In genomic region chr8:115597226-115597953, GRCm38 (mm10) we compare ENCODE assay signal across 8 mouse cellular contexts.
DNase-seq lines count a peak whose midpoint lies in the region; ATAC-seq lines count a peak whose summit lies in the region.

No protein-coding gene starts in this region.

- 38% methylated on average over 10 of the region's 10 CpGs for WGBS in forebrain, embryonic 15.5 days
- 62% methylated on average over 10 of the region's 10 CpGs for WGBS in forebrain, embryonic 12.5 days
- 36% methylated on average over 10 of the region's 10 CpGs for WGBS in midbrain, embryonic 15.5 days
- WGBS in midbrain, embryonic 13.5 days = 54% methylated on average over 10 of the region's 10 CpGs
- WGBS in heart, embryonic 14.5 days = 25% methylated on average over 10 of the region's 10 CpGs
- WGBS in liver, embryonic 11.5 days = 29% methylated on average over 10 of the region's 10 CpGs

- no peak overlapping the region for H3K4me3 ChIP-seq in forebrain, embryonic 15.5 days
- H3K4me3 ChIP-seq in forebrain, embryonic 12.5 days (replicated peaks) = no peak overlapping the region
- no peak overlapping the region for H3K4me3 ChIP-seq in midbrain, embryonic 15.5 days
- no peak overlapping the region for H3K4me3 ChIP-seq in midbrain, embryonic 13.5 days (replicated peaks)
- H3K4me3 ChIP-seq in heart, embryonic 14.5 days (ENCODE audit: control insufficient read depth in 1 of 2, insufficient read depth in 1 of 2, low read depth in 1 of 2, low read length in 2 of 2) = no peak overlapping the region
- peak overlapping the region; percentile 48 for H3K4me3 ChIP-seq in megakaryocyte, embryonic 14.5 days (replicated peaks)
- no peak overlapping the region for H3K4me3 ChIP-seq in liver, embryonic 11.5 days (ENCODE audit: low read depth, low read length)

- no peak overlapping the region for H3K9ac ChIP-seq in forebrain, embryonic 15.5 days (replicated peaks)
- H3K9ac ChIP-seq in forebrain, embryonic 12.5 days = no peak overlapping the region
- no peak overlapping the region for H3K9ac ChIP-seq in midbrain, embryonic 15.5 days
- H3K9ac ChIP-seq in midbrain, embryonic 13.5 days (replicated peaks) = no peak overlapping the region
- no peak overlapping the region for H3K9ac ChIP-seq in heart, embryonic 14.5 days (ENCODE audit: low read length)
- H3K9ac ChIP-seq in liver, embryonic 11.5 days (ENCODE audit: low read depth, low read length) = no peak overlapping the region

- 0 out of 2 replicates have a peak, but pooled peaks cover 6% of the 10 kb centered on the region for H3K4me1 ChIP-seq in forebrain, embryonic 15.5 days
- no peaks in the 10 kb centered on the region for H3K4me1 ChIP-seq in forebrain, embryonic 12.5 days
- H3K4me1 ChIP-seq in midbrain, embryonic 15.5 days = peaks cover 6% of the 10 kb centered on the region; the same call in 1 of the 2 replicates
- peaks cover 5% of the 10 kb centered on the region; the same call in 1 of the 2 replicates for H3K4me1 ChIP-seq in midbrain, embryonic 13.5 days (replicated peaks)
- H3K4me1 ChIP-seq in heart, embryonic 14.5 days (ENCODE audit: control insufficient read depth in 2 of 2, insufficient read depth in 2 of 2, low read length in 2 of 2) = peaks cover 5 to 6% of the 10 kb centered on the region in 2 experiments; a peak in 1 of 4 replicates
- peaks cover 3% of the 10 kb centered on the region; the same call in 1 of the 2 replicates for H3K4me1 ChIP-seq in megakaryocyte, embryonic 14.5 days
- H3K4me1 ChIP-seq in liver, embryonic 11.5 days (replicated peaks; ENCODE audit: control insufficient read depth, insufficient read depth, low read length) = no peaks in the 10 kb centered on the region

- no peaks in the 10 kb centered on the region for H3K9me3 ChIP-seq in forebrain, embryonic 15.5 days
- H3K9me3 ChIP-seq in forebrain, embryonic 12.5 days = no peaks in the 10 kb centered on the region
- H3K9me3 ChIP-seq in midbrain, embryonic 15.5 days = no peaks in the 10 kb centered on the region
- no peaks in the 10 kb centered on the region for H3K9me3 ChIP-seq in midbrain, embryonic 13.5 days
- H3K9me3 ChIP-seq in heart, embryonic 14.5 days (ENCODE audit: control insufficient read depth, low read length) = no peaks in the 10 kb centered on the region
- H3K9me3 ChIP-seq in megakaryocyte, embryonic 14.5 days = no peaks in the 10 kb centered on the region
- H3K9me3 ChIP-seq in liver, embryonic 11.5 days (ENCODE audit: control insufficient read depth, low read length) = no peaks in the 10 kb centered on the region

- no peak for DNase-seq in liver, embryonic 11.5 days (ENCODE audit: low spot score)

- no peak overlapping the region for H3K4me2 ChIP-seq in forebrain, embryonic 15.5 days (replicated peaks)
- no peak overlapping the region for H3K4me2 ChIP-seq in forebrain, embryonic 12.5 days
- 0 out of 2 replicates have a peak overlapping the region, but pooled peaks have one; percentile 8 for H3K4me2 ChIP-seq in midbrain, embryonic 15.5 days
- no peak overlapping the region for H3K4me2 ChIP-seq in midbrain, embryonic 13.5 days (replicated peaks)
- H3K4me2 ChIP-seq in heart, embryonic 14.5 days (ENCODE audit: low read length) = peak overlapping the region; percentile 18; the same call in 1 of the 2 replicates
- H3K4me2 ChIP-seq in liver, embryonic 11.5 days = no peak overlapping the region

- ATAC-seq in forebrain, embryonic 15.5 days (replicated peaks) = no peak
- ATAC-seq in forebrain, embryonic 12.5 days (ENCODE audit: low FRiP score) = no peak
- ATAC-seq in midbrain, embryonic 15.5 days (replicated peaks) = no peak
- ATAC-seq in midbrain, embryonic 13.5 days = no peak
- ATAC-seq in heart, embryonic 14.5 days (ENCODE audit: insufficient number of reproducible peaks, insufficient read depth, low FRiP score, low read depth) = 0 out of 2 replicates have a peak, but pooled peaks have one; percentile 35
- ATAC-seq in liver, embryonic 11.5 days (replicated peaks; ENCODE audit: low FRiP score) = no peak
- no peak for ATAC-seq in monocyte, adult 5-6 weeks (replicated peaks; ENCODE audit: insufficient number of reproducible peaks, low FRiP score, low TSS enrichment, poor library complexity, severe bottlenecking)

- H3K36me3 ChIP-seq in forebrain, embryonic 15.5 days = no peaks in the 10 kb centered on the region
- H3K36me3 ChIP-seq in forebrain, embryonic 12.5 days (replicated peaks) = no peaks in the 10 kb centered on the region
- H3K36me3 ChIP-seq in midbrain, embryonic 15.5 days (replicated peaks) = no peaks in the 10 kb centered on the region
- H3K36me3 ChIP-seq in midbrain, embryonic 13.5 days = no peaks in the 10 kb centered on the region
- no peaks in the 10 kb centered on the region for H3K36me3 ChIP-seq in heart, embryonic 14.5 days (ENCODE audit: control insufficient read depth, insufficient read depth, low read length)
- H3K36me3 ChIP-seq in megakaryocyte, embryonic 14.5 days (replicated peaks; ENCODE audit: low read length) = no peaks in the 10 kb centered on the region
- no peaks in the 10 kb centered on the region for H3K36me3 ChIP-seq in liver, embryonic 11.5 days (ENCODE audit: control insufficient read depth, insufficient read depth, low read length)

- H3K27me3 ChIP-seq in forebrain, embryonic 15.5 days = no peaks in the 10 kb centered on the region
- no peaks in the 10 kb centered on the region for H3K27me3 ChIP-seq in forebrain, embryonic 12.5 days
- no peaks in the 10 kb centered on the region for H3K27me3 ChIP-seq in midbrain, embryonic 15.5 days (replicated peaks)
- H3K27me3 ChIP-seq in midbrain, embryonic 13.5 days = no peaks in the 10 kb centered on the region
- H3K27me3 ChIP-seq in heart, embryonic 14.5 days (ENCODE audit: control insufficient read depth, insufficient read depth, low read length) = no peaks in the 10 kb centered on the region
- peaks cover 3% of the 10 kb centered on the region for H3K27me3 ChIP-seq in megakaryocyte, embryonic 14.5 days (replicated peaks)
- no peaks in the 10 kb centered on the region for H3K27me3 ChIP-seq in liver, embryonic 11.5 days (replicated peaks; ENCODE audit: control insufficient read depth, insufficient read depth, low read length)

- peak overlapping the region; percentile 22 for H3K27ac ChIP-seq in forebrain, embryonic 15.5 days (replicated peaks)
- H3K27ac ChIP-seq in forebrain, embryonic 12.5 days = no peak overlapping the region
- no peak overlapping the region for H3K27ac ChIP-seq in midbrain, embryonic 15.5 days
- no peak overlapping the region for H3K27ac ChIP-seq in midbrain, embryonic 13.5 days
- H3K27ac ChIP-seq in heart, embryonic 14.5 days (replicated peaks in 1 of 2; ENCODE audit: control insufficient read depth in 1 of 2, insufficient read depth in 1 of 2, low read depth in 2 of 2, low read length in 2 of 2) = no peak overlapping the region
- H3K27ac ChIP-seq in liver, embryonic 11.5 days (ENCODE audit: low read depth, low read length) = no peak overlapping the region

Comparison
In these comparisons a context has a peak if more than half of its experiments do, and no peak if none do; other contexts are left out.
1. H3K4me2 ChIP-seq: peak in midbrain, embryonic 15.5 days (single experiment) and heart, embryonic 14.5 days (single experiment); none in forebrain, embryonic 15.5 days (single experiment), forebrain, embryonic 12.5 days (single experiment), midbrain, embryonic 13.5 days (single experiment) and liver, embryonic 11.5 days (single experiment).